ENCODE assay signal across 18 mouse cellular contexts in genomic region chr6:134591614-134592013, GRCm38 (mm10). TPM values are rescaled to one million over a fixed set of nuclear protein-coding genes. Genes with fewer than 3 reads are reported as not detected.
"Had no signal": no experiment of that assay in that cellular context is flagged by ENCODE, and none has a peak within 500 bp of the region (broad histone marks: within the 10 kb centered on the region; RNA-seq: fewer than 3 reads in every experiment).

No protein-coding gene starts in this region.

- ATAC-seq: lung, postnatal 0 days had no signal

- H3K27ac ChIP-seq: kidney, embryonic 15.5 days; left cerebral cortex, adult 2 months; liver, embryonic 13.5 days; midbrain, embryonic 10.5 days; neural tube, embryonic 13.5 days had no signal

- H3K4me1 ChIP-seq: midbrain, embryonic 10.5 days; neural tube, embryonic 13.5 days had no signal

- H3K9ac ChIP-seq: kidney, embryonic 15.5 days; liver, embryonic 13.5 days; neural tube, embryonic 13.5 days had no signal

- DNase-seq: kidney, adult 11 months; kidney, adult 8-10 months; kidney, postnatal 10 days; kidney, postnatal 36 days; layer of hippocampus, postnatal 36 days; liver, embryonic 13.5 days; lung, adult 2 months; midbrain, embryonic 14.5 days; thymus, adult 2 months; thymus, postnatal 14 days; thymus, postnatal 4 days had no signal

- H3K4me2 ChIP-seq: kidney, embryonic 15.5 days; liver, embryonic 13.5 days; neural tube, embryonic 13.5 days had no signal

- H3K36me3 ChIP-seq: kidney, embryonic 15.5 days; liver, embryonic 13.5 days; midbrain, embryonic 10.5 days; neural tube, embryonic 13.5 days had no signal

- H3K27me3 ChIP-seq: kidney, embryonic 15.5 days; liver, embryonic 13.5 days; neural tube, embryonic 13.5 days had no signal

- H3K4me3 ChIP-seq: kidney, embryonic 15.5 days; left cerebral cortex, adult 2 months; liver, embryonic 13.5 days; megakaryocyte, embryonic 14.5 days; midbrain, embryonic 10.5 days; neural tube, embryonic 13.5 days had no signal

- H3K9me3 ChIP-seq: kidney, embryonic 15.5 days; liver, embryonic 13.5 days; midbrain, embryonic 10.5 days; neural tube, embryonic 13.5 days had no signal

RNA-seq across cellular contexts. Expression of gene Mansc1, which starts 40.7 kb away (rescaled TPM):
- total RNA-seq: neutrophil, adult 5-6 weeks had no signal
